Mouse (Mus musculus) cerebellum, postnatal 10 days (tissue): ENCODE results near the gene Rnase12.
A peak's percentile ranks its signal among the peaks of the same experiment; 100 is the strongest.

Experiments
- DNase-seq, 2 experiments: peaks; one replicate each; pipeline ENCODE4 v3.0.0; 2021; ENCODE audit warnings: mixed read lengths in 2 of 2

Rnase12 gene

GRCm38 (mm10) chr14:51083805-51084204 is 26.3 kb upstream of the Rnase12 start:
- DNase-seq = no peak

- DNase-seq = peak; percentile 66 to 68
Observed at GRCm38 (mm10) chr14:51082599-51083581, 25.4 kb upstream of the Rnase12 start.

- no peak for DNase-seq
Observed at GRCm38 (mm10) chr14:51081035-51081434, 23.6 kb upstream of the Rnase12 start.

GRCm38 (mm10) chr14:51079180-51079579 is 21.7 kb upstream of the Rnase12 start:
- no peak for DNase-seq

DNA sequence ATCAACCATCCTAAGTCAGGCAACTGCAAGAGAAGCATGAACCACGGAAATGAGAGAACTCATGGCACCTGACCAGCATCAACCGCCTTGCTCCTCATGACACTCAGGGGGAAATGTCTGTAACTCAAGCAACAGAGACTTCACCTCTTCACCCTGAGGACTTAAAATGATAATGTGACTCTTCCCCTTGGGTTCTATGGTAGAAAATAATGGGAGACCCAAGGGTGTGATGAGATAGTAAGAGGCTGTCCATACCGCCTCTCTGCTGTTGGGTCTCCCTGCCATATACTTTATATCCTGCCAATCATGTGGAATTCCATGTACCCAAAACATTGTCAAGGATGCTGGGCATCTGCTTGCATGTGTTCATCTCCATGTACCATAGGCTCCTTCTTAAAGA is 16.9 kb upstream of the Rnase12 start, which contains the start of gene Olfr750:
Olfr750 (minus strand) TSS at position 101 of the 400 bp plus-strand sequence.
- no peak for DNase-seq

- DNase-seq = peak; percentile 58 to 65
Observed at GRCm38 (mm10) chr14:51069617-51070016, 12.2 kb upstream of the Rnase12 start.

- DNase-seq = no peak
Observed at GRCm38 (mm10) chr14:51068956-51069355, 11.5 kb upstream of the Rnase12 start.

DNA sequence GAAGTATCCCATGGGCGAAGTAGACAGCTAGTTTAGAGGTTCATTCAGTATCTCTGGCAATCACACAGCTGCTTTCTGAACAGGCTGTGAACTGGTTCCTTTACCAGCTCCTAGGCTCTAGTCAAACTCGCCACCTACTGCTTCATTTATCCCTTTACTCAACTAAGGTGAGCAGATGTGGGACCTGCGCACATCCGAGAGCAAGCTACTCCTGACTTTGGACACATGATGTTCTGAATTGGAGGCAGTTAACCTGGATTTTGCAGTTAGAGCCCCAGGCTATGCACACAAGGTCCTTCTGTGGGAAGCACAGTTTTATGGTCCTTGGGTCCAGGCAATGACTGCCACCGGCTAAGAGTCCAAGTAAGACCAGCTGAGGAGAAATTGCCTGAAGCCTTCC is 3.3 kb upstream of the Rnase12 start:
- no peak for DNase-seq

- DNase-seq = no peak
Observed at GRCm38 (mm10) chr14:51054243-51055237, 2.9 kb downstream of the Rnase12 start.

- DNase-seq = no peak
Observed at GRCm38 (mm10) chr14:51053176-51053575, 4.3 kb downstream of the Rnase12 start.

DNA sequence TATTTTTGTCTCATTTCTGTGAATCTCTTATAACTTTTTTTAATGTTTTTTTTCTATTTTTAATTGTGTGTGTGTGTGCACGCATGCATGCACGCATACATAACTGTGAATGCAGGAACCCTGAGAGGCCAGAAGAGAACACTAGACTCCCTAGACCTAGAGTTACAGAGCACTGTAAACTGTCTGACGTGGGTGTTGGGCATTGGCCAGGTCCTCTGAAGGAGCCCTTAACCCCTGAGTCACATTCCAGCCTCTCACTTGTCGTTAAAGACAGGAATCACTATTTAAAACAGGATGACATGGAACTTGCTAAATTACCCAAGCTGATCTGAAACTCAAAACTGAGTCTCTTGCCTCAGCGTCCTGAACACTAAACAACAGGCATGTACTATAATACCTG is 5.5 kb downstream of the Rnase12 start:
- no peak for DNase-seq

DNA sequence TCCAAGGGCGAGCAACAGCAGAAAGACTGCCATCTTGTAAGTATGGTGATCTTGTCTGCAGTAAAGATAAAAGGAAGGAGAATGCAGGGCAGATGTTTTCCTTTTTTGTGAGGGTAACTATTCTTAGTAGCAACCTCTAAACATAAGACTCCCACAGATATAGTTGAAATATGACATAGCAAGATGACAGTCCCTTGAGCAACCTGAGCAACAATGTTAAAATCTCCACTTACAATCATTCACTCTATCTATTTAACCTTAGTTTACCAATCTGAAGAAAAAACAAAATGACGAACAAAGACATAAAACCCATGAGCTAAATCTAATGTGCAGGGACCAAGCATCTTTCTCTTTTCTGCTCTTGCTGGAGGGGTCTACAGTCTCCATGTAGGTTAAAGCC is 7.4 kb downstream of the Rnase12 start, which contains the start of gene Rnase11:
Rnase11 (minus strand) TSS at position 101 of the 400 bp plus-strand sequence.
- no peak for DNase-seq

GRCm38 (mm10) chr14:51047846-51048245 is 9.6 kb downstream of the Rnase12 start:
- no peak for DNase-seq

GRCm38 (mm10) chr14:51041769-51042168 is 15.7 kb downstream of the Rnase12 start, which contains the start of gene Rnase9:
Gene Rnase9, minus strand, starts transcription at chr14:51041869.
- no peak for DNase-seq

- no peak for DNase-seq
Observed at GRCm38 (mm10) chr14:51036214-51036613, 21.2 kb downstream of the Rnase12 start.

GRCm38 (mm10) chr14:51035206-51035605 is 22.3 kb downstream of the Rnase12 start:
- DNase-seq = no peak

- peak; percentile 11 to 18 for DNase-seq
Observed at GRCm38 (mm10) chr14:51027387-51028155, 29.9 kb downstream of the Rnase12 start.

DNA sequence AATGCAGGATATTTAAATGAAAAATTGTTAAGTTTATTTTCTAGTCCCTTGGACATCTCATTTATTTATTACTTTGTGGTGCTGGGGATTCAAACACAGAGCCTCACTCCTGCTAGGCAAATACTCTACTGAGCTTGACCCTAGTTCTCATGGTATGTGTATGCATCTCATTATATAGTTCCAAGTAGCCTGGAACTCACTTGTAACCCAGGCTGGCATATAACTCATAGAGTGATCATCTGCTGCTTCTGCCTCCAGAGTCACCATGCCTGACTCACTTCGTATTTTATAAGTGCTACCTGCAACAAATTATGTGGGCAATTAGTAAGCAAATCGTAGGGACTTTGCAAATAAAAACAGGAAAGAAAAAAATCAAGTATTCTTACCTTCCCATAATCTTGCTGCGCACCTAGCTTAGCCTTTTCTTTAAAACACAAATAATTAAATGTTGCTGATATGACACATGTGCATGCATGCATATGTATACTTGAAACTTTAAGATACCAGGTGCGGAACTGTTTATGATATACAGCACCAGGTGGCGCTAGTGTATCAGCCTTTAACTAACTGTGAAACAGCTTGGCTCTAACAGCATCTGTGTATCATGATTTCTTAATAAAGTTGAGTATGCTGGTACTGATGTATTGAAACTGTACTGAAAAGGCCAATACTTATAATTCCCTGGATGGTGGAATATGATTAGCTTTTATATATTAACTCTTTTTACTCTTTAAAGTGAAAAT is 30.9 kb downstream of the Rnase12 start:
- DNase-seq = peak; percentile 75 to 77

GRCm38 (mm10) chr14:51024820-51025219 is 32.6 kb downstream of the Rnase12 start:
- DNase-seq = no peak

GRCm38 (mm10) chr14:51023457-51023856 is 34.0 kb downstream of the Rnase12 start:
- no peak for DNase-seq

DNA sequence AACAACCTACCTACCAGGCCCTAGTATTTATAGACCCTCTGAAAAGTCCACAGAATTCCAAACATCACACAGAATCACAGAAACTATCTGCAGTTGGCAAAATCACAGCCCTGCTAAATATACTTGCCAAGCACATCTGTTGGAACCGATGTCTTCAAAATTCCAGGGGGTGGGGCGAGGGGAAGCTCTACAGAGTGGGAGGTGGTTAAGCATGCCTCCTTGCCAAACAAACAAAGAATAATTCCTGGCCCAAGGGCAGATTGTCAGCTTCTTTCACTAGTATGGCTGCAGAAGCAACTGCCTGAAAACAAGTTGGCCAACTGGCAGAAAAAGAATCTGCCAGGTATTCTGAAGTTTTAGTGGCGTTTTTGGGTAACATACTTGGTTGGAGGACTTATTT is 40.2 kb downstream of the Rnase12 start:
- DNase-seq = no peak
